Comparison of ENCODE assay signal across 21 mouse cellular contexts in the genomic region with DNA sequence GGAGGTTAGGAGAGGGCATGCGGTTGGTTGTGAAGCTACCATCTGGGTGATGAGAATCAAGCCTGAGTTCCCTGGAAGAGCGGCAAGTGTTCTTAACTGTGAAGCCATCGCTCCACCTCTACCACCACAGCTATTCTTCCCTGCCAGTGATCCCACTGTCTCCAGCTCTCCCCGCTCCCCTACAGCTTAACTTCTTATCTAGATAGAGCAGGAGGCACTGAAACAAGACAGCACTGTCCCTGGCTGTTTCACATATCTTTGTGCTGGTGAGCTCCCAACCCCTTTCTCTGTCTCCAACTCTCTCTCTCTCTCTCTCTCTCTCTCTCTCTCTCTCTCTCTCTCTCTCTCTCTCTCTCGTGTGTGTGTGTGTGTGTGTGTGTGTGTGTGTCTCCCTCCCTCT. TPM values are rescaled to one million over a fixed set of nuclear protein-coding genes. Genes with fewer than 3 reads are reported as not detected.
DNase-seq lines count a peak whose midpoint lies in the region; ATAC-seq and TF ChIP-seq lines count a peak whose summit lies in the region.
"Had no signal": no experiment of that assay in that cellular context is flagged by ENCODE, and none has a peak within 500 bp of the region (broad histone marks: within the 10 kb centered on the region; RNA-seq: fewer than 3 reads in every experiment).

No protein-coding gene starts in this region.

- H3K4me2 ChIP-seq in liver, embryonic 11.5 days, result no peak overlapping the region
- no peak overlapping the region for H3K4me2 ChIP-seq in liver, postnatal 0 days (ENCODE audit: low read depth, low read length)
- H3K4me2 ChIP-seq in liver, embryonic 14.5 days (ENCODE audit: low read depth), result no peak overlapping the region
- H3K4me2 ChIP-seq in forebrain, embryonic 11.5 days (ENCODE audit: low read depth, low read length, severe bottlenecking), result no peak overlapping the region
- H3K4me2 ChIP-seq: heart, embryonic 11.5 days; hindbrain, embryonic 13.5 days had no signal

- H3K36me3 ChIP-seq in liver, embryonic 11.5 days (ENCODE audit: control insufficient read depth, insufficient read depth, low read length), result no peaks in the 10 kb centered on the region
- no peaks in the 10 kb centered on the region for H3K36me3 ChIP-seq in liver, postnatal 0 days (replicated peaks; ENCODE audit: insufficient read depth, low read length)
- H3K36me3 ChIP-seq in G1E (replicated peaks), result no peaks in the 10 kb centered on the region
- no peaks in the 10 kb centered on the region for H3K36me3 ChIP-seq in liver, embryonic 14.5 days (replicated peaks; ENCODE audit: control insufficient read depth, insufficient read depth, low read depth)
- no peaks in the 10 kb centered on the region for H3K36me3 ChIP-seq in forebrain, embryonic 11.5 days (ENCODE audit: control insufficient read depth, insufficient read depth, low read length)
- H3K36me3 ChIP-seq: forebrain, embryonic 10.5 days; hindbrain, embryonic 10.5 days; hindbrain, embryonic 13.5 days had no signal

- H3K4me1 ChIP-seq in liver, embryonic 11.5 days (replicated peaks; ENCODE audit: control insufficient read depth, insufficient read depth, low read length), result no peaks in the 10 kb centered on the region
- H3K4me1 ChIP-seq in liver, postnatal 0 days (ENCODE audit: insufficient read depth), result peaks cover 7% of the 10 kb centered on the region
- H3K4me1 ChIP-seq in G1E (ENCODE audit: insufficient read depth, low read depth, low read length), result peaks cover 3% of the 10 kb centered on the region
- peaks cover 0 to 4% of the 10 kb centered on the region in 2 experiments; a peak in 1 of 4 replicates for H3K4me1 ChIP-seq in liver, embryonic 14.5 days (replicated peaks; ENCODE audit: control insufficient read depth in 2 of 2, insufficient read depth in 2 of 2, low read length in 1 of 2)
- no peaks in the 10 kb centered on the region for H3K4me1 ChIP-seq in forebrain, embryonic 11.5 days (replicated peaks; ENCODE audit: control insufficient read depth, insufficient read depth, low read length)
- H3K4me1 ChIP-seq: forebrain, embryonic 10.5 days; hindbrain, embryonic 10.5 days; hindbrain, embryonic 13.5 days had no signal

- WGBS in liver, embryonic 11.5 days, result 41% methylated on average over 5 of the region's 5 CpGs
- WGBS in liver, postnatal 0 days (ENCODE audit: insufficient replicate concordance), result 71% methylated on average over 5 of the region's 5 CpGs
- WGBS in liver, embryonic 14.5 days (ENCODE audit: insufficient replicate concordance), result 43% methylated on average over 5 of the region's 5 CpGs
- 85% methylated on average over 5 of the region's 5 CpGs for WGBS in forebrain, embryonic 11.5 days

- TF ChIP-seq EP300 in liver, postnatal 0 days (IDR thresholded peaks at IDR 0.05; ENCODE audit: low read depth), result no peak
- no peak for TF ChIP-seq EP300 in liver, embryonic 14.5 days (IDR thresholded peaks at IDR 0.05; ENCODE audit: low read depth)

- no peaks in the 10 kb centered on the region for H3K9me3 ChIP-seq in liver, embryonic 11.5 days (ENCODE audit: control insufficient read depth, low read length)
- H3K9me3 ChIP-seq in liver, postnatal 0 days (ENCODE audit: low read length), result no peaks in the 10 kb centered on the region
- H3K9me3 ChIP-seq in G1E (replicated peaks), result no peaks in the 10 kb centered on the region
- H3K9me3 ChIP-seq in liver, embryonic 14.5 days (ENCODE audit: control insufficient read depth, low read length), result no peaks in the 10 kb centered on the region
- H3K9me3 ChIP-seq in forebrain, embryonic 11.5 days (ENCODE audit: control insufficient read depth, low read length), result no peaks in the 10 kb centered on the region
- H3K9me3 ChIP-seq: forebrain, embryonic 10.5 days; hindbrain, embryonic 10.5 days; hindbrain, embryonic 13.5 days had no signal

- H3K27ac ChIP-seq in liver, embryonic 11.5 days (ENCODE audit: low read depth, low read length), result no peak overlapping the region
- no peak overlapping the region for H3K27ac ChIP-seq in liver, postnatal 0 days (ENCODE audit: low read depth)
- no peak overlapping the region for H3K27ac ChIP-seq in liver, embryonic 14.5 days
- H3K27ac ChIP-seq in forebrain, embryonic 11.5 days (ENCODE audit: low read depth, low read length), result no peak overlapping the region
- H3K27ac ChIP-seq: forebrain, embryonic 10.5 days; gastrocnemius, adult 2 months; hindbrain, embryonic 10.5 days; hindbrain, embryonic 13.5 days had no signal

- ATAC-seq in liver, embryonic 11.5 days (replicated peaks; ENCODE audit: low FRiP score), result peak; percentile 72
- ATAC-seq in liver, postnatal 0 days, result no peak
- ATAC-seq in G1E (ENCODE audit: extremely low read depth, insufficient number of reproducible peaks, low FRiP score, poor library complexity, severe bottlenecking), result peak; percentile 60
- ATAC-seq in liver, embryonic 14.5 days (ENCODE audit: insufficient read depth), result peak; percentile 52; the same call in 1 of the 2 replicates
- no peak for ATAC-seq in forebrain, embryonic 11.5 days (replicated peaks; ENCODE audit: low FRiP score)
- ATAC-seq: forebrain, embryonic 14.5 days; forebrain, postnatal 0 days; hindbrain, embryonic 16.5 days had no signal

- H3K9ac ChIP-seq in liver, embryonic 11.5 days (ENCODE audit: low read depth, low read length), result no peak overlapping the region
- H3K9ac ChIP-seq in liver, postnatal 0 days (replicated peaks), result no peak overlapping the region
- H3K9ac ChIP-seq in liver, embryonic 14.5 days (replicated peaks), result no peak overlapping the region
- no peak overlapping the region for H3K9ac ChIP-seq in forebrain, embryonic 11.5 days (ENCODE audit: low read length)
- H3K9ac ChIP-seq: forebrain, postnatal 0 days; hindbrain, embryonic 13.5 days had no signal

- DNase-seq in liver, embryonic 11.5 days (ENCODE audit: low spot score), result no peak
- no peak for DNase-seq in liver, postnatal 0 days
- no peak for DNase-seq in G1E (ENCODE audit: low spot score)
- no peak for DNase-seq in liver, embryonic 14.5 days (ENCODE audit: low read depth in 3 of 3, low spot score in 3 of 3)
- DNase-seq in cerebellum, postnatal 14 days, result no peak
- DNase-seq in forebrain, embryonic 11.5 days (ENCODE audit: low spot score), result no peak
- DNase-seq: adrenal gland, adult 2 months; adrenal gland, postnatal 14 days; cerebellum, adult 11 months; cerebellum, adult 2 months; cerebellum, adult 9-11 months; forebrain, postnatal 0 days; gastrocnemius, adult 2 months; gastrocnemius, postnatal 14 days; heart, adult 11 months had no signal

- no peak overlapping the region for H3K4me3 ChIP-seq in liver, embryonic 11.5 days (ENCODE audit: low read depth, low read length)
- H3K4me3 ChIP-seq in liver, postnatal 0 days (ENCODE audit: low read depth, low read length), result no peak overlapping the region
- no peak overlapping the region for H3K4me3 ChIP-seq in G1E (ENCODE audit: low read depth, low read length)
- no peak overlapping the region for H3K4me3 ChIP-seq in liver, embryonic 14.5 days (ENCODE audit: insufficient read depth in 1 of 2, low read depth in 2 of 2, low read length in 2 of 2)
- H3K4me3 ChIP-seq in forebrain, embryonic 11.5 days (ENCODE audit: low read depth, low read length), result no peak overlapping the region
- H3K4me3 ChIP-seq: forebrain, embryonic 10.5 days; gastrocnemius, adult 2 months; hindbrain, embryonic 10.5 days; hindbrain, embryonic 13.5 days had no signal

- no peaks in the 10 kb centered on the region for H3K27me3 ChIP-seq in liver, embryonic 11.5 days (replicated peaks; ENCODE audit: control insufficient read depth, insufficient read depth, low read length)
- no peaks in the 10 kb centered on the region for H3K27me3 ChIP-seq in liver, postnatal 0 days (ENCODE audit: insufficient read depth, low read length)
- peaks cover 15% of the 10 kb centered on the region for H3K27me3 ChIP-seq in G1E (ENCODE audit: insufficient read depth, low read length)
- no peaks in the 10 kb centered on the region for H3K27me3 ChIP-seq in liver, embryonic 14.5 days (ENCODE audit: control insufficient read depth, insufficient read depth, low read length)
- H3K27me3 ChIP-seq in forebrain, embryonic 11.5 days (ENCODE audit: control insufficient read depth, insufficient read depth, low read length), result no peaks in the 10 kb centered on the region
- H3K27me3 ChIP-seq: hindbrain, embryonic 13.5 days had no signal

- TF ChIP-seq CTCF in liver, postnatal 0 days (IDR thresholded peaks at IDR 0.05; ENCODE audit: low read depth), result no peak
- TF ChIP-seq CTCF in G1E (IDR thresholded peaks at IDR 0.05; ENCODE audit: low read depth, low read length), result no peak
- TF ChIP-seq CTCF in liver, embryonic 14.5 days (IDR thresholded peaks at IDR 0.05; ENCODE audit: low read depth), result no peak

RNA-seq across cellular contexts. Expression of a gene that starts 26.3 kb away (rescaled TPM):
- polyA plus RNA-seq in liver, embryonic 11.5 days (2014; fragmentation: Nextera tagmentation; extraction: Ambion mirVana), result 0.36 TPM in 1 of 2 replicates, not detected in the other
- 3.1 TPM in 2 replicates for polyA plus RNA-seq in liver, postnatal 0 days (2015; fragmentation: Nextera tagmentation; extraction: Ambion mirVana)
- total RNA-seq in G1E (2014; fragmentation: Nextera tagmentation), result not detected in 2 replicates
- total RNA-seq in G1E (2017), result 0.99 and 1.1 TPM in 2 replicates
- not detected in 2 replicates for polyA plus RNA-seq in G1E (2012)
- polyA plus RNA-seq in liver, embryonic 14.5 days (2012; rRNA removed), result 0.18 and 0.19 TPM in 2 replicates
- 0.52 and 0.69 TPM in 2 replicates for polyA plus RNA-seq in liver, embryonic 14.5 days (2014; fragmentation: Nextera tagmentation; extraction: Ambion mirVana)
- polyA plus RNA-seq in forebrain, embryonic 11.5 days (2014; fragmentation: Nextera tagmentation; extraction: Ambion mirVana), result not detected in 2 replicates
- polyA plus RNA-seq: forebrain, embryonic 14.5 days; hindbrain, embryonic 10.5 days; hindbrain, embryonic 13.5 days; hindbrain, embryonic 16.5 days had no signal

RNA-seq across cellular contexts. Expression of a gene that starts 29.1 kb away (rescaled TPM):
- 36.5 and 40.3 TPM in 2 replicates for polyA plus RNA-seq in liver, embryonic 11.5 days (2014; fragmentation: Nextera tagmentation; extraction: Ambion mirVana)
- 15.9 and 16.5 TPM in 2 replicates for polyA plus RNA-seq in liver, postnatal 0 days (2015; fragmentation: Nextera tagmentation; extraction: Ambion mirVana)
- total RNA-seq in G1E (2014; fragmentation: Nextera tagmentation) (63.6 and 64.5 TPM in 2 replicates), G1E (2017) (119 and 124 TPM in 2 replicates)
- 18.2 and 20.0 TPM in 2 replicates for polyA plus RNA-seq in G1E (2012)
- polyA plus RNA-seq in liver, embryonic 14.5 days (2012; rRNA removed), result 9.0 and 10.3 TPM in 2 replicates
- 21.5 and 22.6 TPM in 2 replicates for polyA plus RNA-seq in liver, embryonic 14.5 days (2014; fragmentation: Nextera tagmentation; extraction: Ambion mirVana)
- polyA plus RNA-seq in forebrain, embryonic 11.5 days (2014; fragmentation: Nextera tagmentation; extraction: Ambion mirVana), result 67.5 and 69.1 TPM in 2 replicates

Comparison
In these comparisons a context has a peak if more than half of its experiments do, and no peak if none do; other contexts are left out.
1. ATAC-seq: peak in liver, embryonic 11.5 days (single experiment), G1E (single experiment) and liver, embryonic 14.5 days (single experiment); none in liver, postnatal 0 days (single experiment) and forebrain, embryonic 11.5 days (single experiment).